Mouse (Mus musculus): Measurements from ENCODE around the gene Gm39566. TPM values are rescaled to one million over a fixed set of nuclear protein-coding genes. Genes with fewer than 3 reads are reported as not detected.

Gene Gm39566
- total RNA-seq, 4 experiments from 2014 or later, result not detected

- DNase-seq (ENCODE audit: low spot score in 2 of 2), result no peak
Observed at GRCm38 (mm10) chr11:69797924-69798323, 17.2 kb downstream of the Gm39566 start.

- DNase-seq (ENCODE audit: low spot score in 2 of 2), result no peak
Observed at GRCm38 (mm10) chr11:69795983-69796435, 19.1 kb downstream of the Gm39566 start.

GRCm38 (mm10) chr11:69795168-69795982, 19.7 kb downstream of the Gm39566 start, which contains the start of gene Chrnb1:
Chrnb1 (minus strand) TSS chr11:69795943.
- peak; percentile 60 to 93 for DNase-seq (ENCODE audit: low spot score in 2 of 2)

- no peak for DNase-seq (ENCODE audit: low spot score in 2 of 2)
Observed at GRCm38 (mm10) chr11:69793429-69793828, 21.7 kb downstream of the Gm39566 start.

GRCm38 (mm10) chr11:69791420-69791819, 23.7 kb downstream of the Gm39566 start:
- DNase-seq (ENCODE audit: low spot score in 2 of 2), result no peak

GRCm38 (mm10) chr11:69789431-69789830, 25.7 kb downstream of the Gm39566 start:
- no peak for DNase-seq (ENCODE audit: low spot score in 2 of 2)

GRCm38 (mm10) chr11:69787306-69787705, 27.8 kb downstream of the Gm39566 start:
- DNase-seq (ENCODE audit: low spot score in 2 of 2), result no peak

- no peak for DNase-seq (ENCODE audit: low spot score in 2 of 2)
Observed at GRCm38 (mm10) chr11:69784793-69785272, 30.3 kb downstream of the Gm39566 start.

GRCm38 (mm10) chr11:69781828-69782227, 33.3 kb downstream of the Gm39566 start:
- no peak for DNase-seq (ENCODE audit: low spot score in 2 of 2)

GRCm38 (mm10) chr11:69778985-69779384, 36.1 kb downstream of the Gm39566 start:
- DNase-seq (ENCODE audit: low spot score in 2 of 2), result no peak

GRCm38 (mm10) chr11:69778258-69778982, 36.7 kb downstream of the Gm39566 start:
- DNase-seq (ENCODE audit: low spot score in 2 of 2), result no peak

- DNase-seq (ENCODE audit: low spot score in 2 of 2), result no peak
Observed at GRCm38 (mm10) chr11:69777504-69778257, 37.4 kb downstream of the Gm39566 start.

GRCm38 (mm10) chr11:69776488-69776887, 38.6 kb downstream of the Gm39566 start:
- no peak for DNase-seq (ENCODE audit: low spot score in 2 of 2)

GRCm38 (mm10) chr11:69775716-69776115, 39.4 kb downstream of the Gm39566 start:
- DNase-seq (ENCODE audit: low spot score in 2 of 2), result no peak

- DNase-seq (ENCODE audit: low spot score in 2 of 2), result no peak
Observed at GRCm38 (mm10) chr11:69774961-69775360, 40.1 kb downstream of the Gm39566 start.

- DNase-seq (ENCODE audit: low spot score in 2 of 2), result no peak
Observed at GRCm38 (mm10) chr11:69767625-69767909, 47.5 kb downstream of the Gm39566 start.

GRCm38 (mm10) chr11:69766872-69767624, 48.0 kb downstream of the Gm39566 start:
- DNase-seq (ENCODE audit: low spot score in 2 of 2), result no peak

- peak in 1 of 2 experiments; percentile 73 for DNase-seq (ENCODE audit: low spot score in 2 of 2)
Observed at GRCm38 (mm10) chr11:69766126-69766609, 48.9 kb downstream of the Gm39566 start.

GRCm38 (mm10) chr11:69765221-69766125, 49.6 kb downstream of the Gm39566 start, which contains the start of gene Zbtb4:
Zbtb4 (plus strand) TSS chr11:69765912.
- DNase-seq (ENCODE audit: low spot score in 2 of 2), result no peak

GRCm38 (mm10) chr11:69763551-69763950, 51.5 kb downstream of the Gm39566 start:
- no peak for DNase-seq (ENCODE audit: low spot score in 2 of 2)
